Mouse (Mus musculus): ENCODE measurements around the gene Ackr1.

The Ackr1 gene

GRCm38 (mm10) chr1:173333312-173334253 lies at the start of gene Ackr1:
TSS of gene Ackr1 (minus strand) at chr1:173333750.
- DNase-seq, result no peak

DNA sequence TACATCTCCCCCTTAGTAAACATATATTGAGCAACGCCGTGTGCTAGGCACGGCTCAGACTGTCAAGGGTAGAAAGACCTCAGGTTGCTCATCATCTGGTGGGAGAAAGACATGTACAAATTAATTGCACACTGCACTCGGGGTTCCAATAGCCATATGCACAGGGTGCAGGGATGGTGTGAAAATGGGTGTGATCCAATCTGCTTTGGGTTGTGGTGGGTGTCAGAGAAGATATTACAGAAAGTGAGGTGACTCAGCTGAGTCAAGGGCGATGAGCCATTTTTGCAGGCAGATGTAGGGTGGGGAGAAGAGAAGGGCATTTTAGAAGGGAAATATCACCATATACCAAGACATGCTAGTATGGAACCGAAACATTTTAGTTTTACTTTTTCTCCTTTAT lies 47.9 kb upstream of the Ackr1 start:
- peak; percentile 66 for DNase-seq

- DNase-seq, result peak; percentile 81
These were observed 44.0 kb upstream of the Ackr1 start for GRCm38 (mm10) chr1:173377380-173378112.

GRCm38 (mm10) chr1:173374020-173374419 lies 40.5 kb upstream of the Ackr1 start:
- DNase-seq, result no peak

DNA sequence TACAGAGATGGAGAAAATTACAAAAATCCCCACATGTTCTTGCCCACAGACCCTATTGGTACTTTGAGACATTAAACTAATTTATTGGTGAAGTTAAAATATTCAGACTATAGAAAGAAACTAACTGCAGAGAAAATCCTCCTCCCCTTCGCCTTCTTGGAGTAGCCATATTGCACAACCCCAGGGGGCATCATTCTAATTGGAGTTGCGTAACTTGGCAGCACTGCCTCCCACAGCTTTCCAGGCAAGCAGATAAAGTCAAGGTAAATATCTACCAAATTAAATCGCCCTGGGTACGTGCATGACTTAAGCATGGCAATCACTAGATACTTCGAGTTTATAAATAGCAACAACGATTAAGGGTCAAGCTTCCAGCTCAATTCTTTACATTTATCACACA lies 38.0 kb upstream of the Ackr1 start:
- peak; percentile 53 for DNase-seq

DNA sequence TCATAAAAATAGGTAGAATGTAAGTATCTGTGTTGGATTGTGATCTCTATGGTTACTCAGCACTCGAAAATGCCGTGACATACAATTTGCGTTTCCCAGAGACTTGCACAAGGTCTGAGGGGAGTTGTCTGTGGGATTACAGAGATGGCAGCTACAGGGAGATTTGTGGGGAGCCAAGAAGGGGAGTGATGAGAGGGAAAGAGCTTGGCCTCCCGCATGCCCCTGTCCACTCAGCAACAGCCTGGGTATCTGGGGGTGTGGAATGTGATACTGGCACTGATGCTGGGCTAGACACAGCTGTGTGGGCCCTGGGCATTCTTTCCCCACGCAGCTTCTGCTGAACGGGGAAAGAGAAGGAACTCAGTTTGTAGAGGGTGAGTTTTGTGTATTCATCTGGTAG lies 36.9 kb upstream of the Ackr1 start:
- DNase-seq, result peak; percentile 65

DNA sequence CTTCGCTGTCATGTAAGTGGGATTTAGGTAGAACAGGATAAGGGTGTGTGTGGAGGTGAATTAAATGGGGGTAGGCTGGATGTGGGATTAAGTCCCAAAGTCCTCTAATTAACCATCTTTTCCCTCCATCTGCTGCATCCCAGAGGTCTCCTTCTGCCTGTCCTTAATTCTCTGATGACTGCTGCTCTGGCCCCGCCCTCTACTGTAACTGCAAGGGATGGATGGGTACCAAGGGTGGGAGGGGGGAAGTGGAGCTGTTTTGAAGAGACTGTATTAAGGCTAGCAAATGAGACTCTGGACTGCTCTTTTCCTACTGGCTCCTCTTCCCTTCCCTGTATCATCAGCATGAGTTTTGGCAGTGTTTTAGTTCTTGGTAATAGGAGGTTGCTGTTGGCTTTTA lies 36.1 kb upstream of the Ackr1 start:
- DNase-seq, result peak; percentile 28

DNA sequence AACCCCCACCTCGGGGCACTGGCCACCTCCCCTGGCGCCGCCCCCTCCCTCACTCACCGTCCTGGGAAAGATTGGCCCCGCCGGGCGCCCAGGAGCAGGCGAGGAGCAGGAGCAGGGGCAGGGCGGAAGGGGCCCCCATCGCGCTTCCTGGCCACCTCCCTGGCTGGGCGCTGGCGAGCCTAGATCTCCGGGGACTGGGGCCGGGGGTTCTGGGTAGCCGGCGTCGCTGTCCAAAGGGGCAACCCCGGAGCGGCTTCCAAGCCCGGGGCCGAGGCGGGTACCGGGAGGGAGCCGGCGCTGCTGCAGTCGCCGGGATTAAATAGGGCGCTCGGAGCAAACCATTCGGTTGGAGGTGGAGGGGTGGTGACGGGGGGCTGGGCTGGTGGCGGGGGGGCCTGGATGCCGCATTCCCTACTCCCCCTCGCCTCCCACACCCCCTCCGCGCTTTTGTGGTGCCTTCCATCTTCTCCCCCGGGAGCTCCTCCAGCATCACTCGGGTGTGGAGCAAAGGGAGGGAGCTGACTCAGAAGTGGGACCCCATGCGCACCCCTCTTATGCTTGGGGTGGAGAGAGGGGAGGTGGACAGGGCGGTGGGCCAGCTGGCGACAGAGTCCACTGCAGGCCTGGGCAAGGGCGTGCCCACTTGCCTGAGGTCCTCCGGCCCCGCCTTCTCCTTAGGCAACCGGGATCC lies 34.0 kb upstream of the Ackr1 start, which contains the start of gene Cadm3:
TSS of gene Cadm3 (minus strand) at position 340 of the 691 bp plus-strand sequence.
- DNase-seq, result peak; percentile 94

DNA sequence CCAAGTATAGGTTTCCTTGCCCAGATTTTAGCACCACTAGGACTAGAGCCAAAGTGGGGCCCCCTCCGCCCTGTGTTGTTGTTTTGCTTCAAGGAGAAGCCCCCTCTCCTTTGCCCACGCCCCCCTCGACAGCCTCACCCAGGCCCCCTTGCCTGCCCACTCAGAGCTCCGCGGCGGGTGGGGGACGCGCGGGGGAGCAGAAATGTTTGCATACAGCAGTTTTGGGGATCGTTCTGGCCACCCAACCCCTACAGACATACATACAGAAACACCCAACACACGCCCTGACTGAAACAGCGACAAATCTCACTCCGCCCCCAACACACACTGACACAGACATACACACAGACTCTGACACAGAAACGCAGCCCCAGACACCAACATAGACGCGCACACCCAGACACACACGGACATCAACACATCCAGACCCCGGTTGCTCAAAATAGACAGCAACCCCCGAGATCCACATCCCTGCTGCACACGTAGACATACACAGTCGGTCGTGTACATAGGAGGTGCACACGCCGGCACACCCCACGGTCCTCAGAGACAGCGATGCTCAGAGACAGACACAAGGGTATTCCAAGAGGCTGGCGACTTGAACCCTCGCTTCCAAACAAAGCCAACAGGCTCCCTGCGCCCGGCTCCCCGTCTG lies 33.3 kb upstream of the Ackr1 start:
- peak; percentile 82 for DNase-seq

GRCm38 (mm10) chr1:173365970-173366409 lies 32.4 kb upstream of the Ackr1 start:
- peak; percentile 87 for DNase-seq

- DNase-seq, result peak; percentile 59
These were observed 30.7 kb upstream of the Ackr1 start for GRCm38 (mm10) chr1:173364125-173364800.

DNA sequence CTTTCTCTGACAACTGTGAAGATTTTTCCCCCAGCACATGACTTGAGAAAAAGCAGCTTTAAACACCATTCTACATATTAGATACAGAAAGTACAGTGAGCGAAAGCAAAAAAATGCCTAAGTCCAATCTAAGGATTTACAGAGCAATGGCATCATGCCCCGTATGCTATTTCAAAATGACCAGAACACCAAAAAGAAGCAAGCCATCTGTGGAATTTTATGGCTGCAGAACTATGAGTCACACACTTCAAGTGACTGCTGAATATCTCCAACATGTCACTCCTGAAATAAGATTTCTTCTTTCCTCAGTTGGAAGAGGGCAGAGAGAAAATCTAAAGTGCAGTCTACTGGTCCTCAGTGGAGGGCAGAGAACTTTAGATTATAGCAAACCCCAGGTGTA lies 29.9 kb upstream of the Ackr1 start:
- peak; percentile 12 for DNase-seq

DNA sequence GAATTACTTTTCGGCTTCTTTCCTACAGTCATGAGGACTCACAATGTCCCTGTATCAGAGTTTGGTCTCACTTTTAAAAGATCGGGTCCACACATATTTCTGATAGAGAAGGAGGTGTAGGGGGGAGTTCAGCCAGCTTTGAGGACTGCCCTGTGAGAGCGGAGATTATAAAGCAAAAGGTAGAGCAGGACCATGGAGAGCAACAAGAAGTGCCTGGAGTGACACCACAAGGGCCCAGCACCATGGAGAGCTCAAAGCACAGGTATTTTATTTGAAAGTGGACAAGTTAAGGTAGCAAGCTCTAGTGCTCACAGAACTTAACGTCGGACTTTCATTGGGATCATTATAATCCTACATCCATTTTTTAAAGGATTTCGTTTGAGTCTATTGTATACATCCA lies 28.1 kb upstream of the Ackr1 start:
- DNase-seq, result peak; percentile 57

GRCm38 (mm10) chr1:173359590-173360290 lies 26.2 kb upstream of the Ackr1 start:
- DNase-seq, result peak; percentile 14

- DNase-seq, result no peak
These were observed 24.2 kb upstream of the Ackr1 start for GRCm38 (mm10) chr1:173357799-173358198.

DNA sequence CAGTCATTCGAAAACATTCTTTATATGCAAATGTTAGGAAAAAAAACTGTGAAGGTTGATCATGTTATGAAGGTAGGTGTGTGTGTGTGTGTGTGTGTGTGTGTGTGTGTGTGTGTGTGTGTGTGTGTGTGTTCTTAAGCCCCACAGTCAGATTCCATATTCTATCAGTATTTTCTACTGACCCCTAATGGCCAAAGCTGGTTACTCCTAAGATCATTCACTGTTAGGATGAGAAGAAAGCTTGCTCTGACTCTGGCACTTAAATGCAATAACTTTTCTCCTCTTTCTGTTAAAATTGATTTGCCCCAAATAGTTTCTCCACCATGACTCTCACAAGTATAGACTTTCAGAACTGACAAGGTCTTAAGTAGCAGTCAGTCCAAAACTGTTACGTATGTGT lies 23.1 kb upstream of the Ackr1 start:
- DNase-seq, result no peak

- DNase-seq, result peak; percentile 41
These were observed 21.7 kb upstream of the Ackr1 start for GRCm38 (mm10) chr1:173355107-173355846.

GRCm38 (mm10) chr1:173350372-173350957 lies 16.9 kb upstream of the Ackr1 start, which contains the start of gene Aim2:
TSS of gene Aim2 (plus strand) at chr1:173350879.
- DNase-seq, result peak; percentile 74

DNA sequence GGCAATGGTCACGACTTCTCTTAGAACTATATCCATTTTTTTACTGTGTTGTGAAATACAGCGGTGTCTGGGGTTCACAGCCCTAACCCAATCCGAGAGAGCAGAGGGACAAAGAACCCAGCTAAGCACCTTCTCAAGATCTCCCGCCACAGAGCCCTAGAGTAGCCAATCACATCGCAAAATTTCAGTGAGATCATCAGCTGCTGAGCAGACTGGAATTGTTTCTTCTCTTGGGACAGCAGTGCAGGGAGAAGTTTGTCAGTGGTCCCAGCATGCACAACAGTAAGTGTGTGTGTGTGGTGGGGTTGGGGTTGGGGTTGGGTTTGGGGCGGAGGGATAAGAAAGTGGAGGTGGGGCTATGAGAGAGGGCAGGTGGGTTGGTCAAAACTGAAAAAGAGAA lies 16.4 kb upstream of the Ackr1 start:
- peak; percentile 94 for DNase-seq

DNA sequence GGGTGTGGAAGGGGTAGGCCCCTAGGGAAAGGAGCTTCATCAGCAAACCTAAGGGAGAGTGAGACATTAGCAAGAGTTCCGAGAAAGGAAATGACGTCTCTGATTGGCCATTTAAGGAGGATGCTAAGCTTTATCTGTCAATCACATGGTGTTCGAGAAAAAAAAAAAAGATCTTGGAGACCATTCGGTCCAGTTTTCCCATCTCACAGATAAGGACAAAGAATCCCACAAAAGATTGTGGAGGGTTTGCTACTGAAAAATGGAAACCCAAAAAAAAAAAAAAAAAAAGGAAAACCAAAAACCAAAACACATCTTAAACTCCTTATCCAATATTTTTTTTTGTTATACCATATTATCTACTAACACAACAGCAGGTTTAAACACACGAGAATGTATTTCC lies 15.6 kb upstream of the Ackr1 start:
- DNase-seq, result no peak

All from heart, adult 11 months (tissue).